Mouse (Mus musculus) stomach, embryonic 14.5 days (tissue): ENCODE measurements around the gene Hoxd1. TPM values are rescaled to one million over a fixed set of nuclear protein-coding genes. Genes with fewer than 3 reads are reported as not detected.

ENCODE experiments used
- ATAC-seq: fragments of 200-750 bp; cut with Nextera tagmentation; 2 replicates; pipeline ENCODE4 v1.8.0; 2017; ENCODE audit warnings: low read depth, moderate TSS enrichment; ENCODE audit not compliant: insufficient number of reproducible peaks, insufficient read depth, low FRiP score
- H3K27ac ChIP-seq: fragments of 300-500 bp; sonication (generic); 2 replicates; pipeline ENCODE4 v1.5.1; 2014; ENCODE audit warnings: mild to moderate bottlenecking, low read length, moderate library complexity, mixed read lengths
- H3K27me3 ChIP-seq: fragments of 300-500 bp; sonication (generic); 2 replicates; pipeline ENCODE4 v1.6.1; 2014; ENCODE audit warnings: low read length, control low read depth, mixed read lengths; ENCODE audit not compliant: control insufficient read depth, insufficient read depth
- H3K36me3 ChIP-seq: fragments of 300-500 bp; sonication (generic); 2 replicates; pipeline ENCODE4 v1.6.1; 2014; ENCODE audit warnings: mild to moderate bottlenecking, control low read depth, low read length, moderate library complexity, mixed read lengths; ENCODE audit not compliant: control insufficient read depth, insufficient read depth
- H3K4me1 ChIP-seq: fragments of 300-500 bp; sonication (generic); 2 replicates; pipeline ENCODE4 v1.6.1; 2014; ENCODE audit warnings: low read length, control low read depth, mixed read lengths; ENCODE audit not compliant: control insufficient read depth, insufficient read depth
- H3K4me2 ChIP-seq: fragments of 300-500 bp; sonication (generic); replicated peaks from 2 replicates; pipeline ENCODE4 v1.6.1; 2014; ENCODE audit warnings: low read depth, low read length, control low read depth
- H3K4me3 ChIP-seq: fragments of 300-500 bp; sonication (generic); 2 replicates; pipeline ENCODE4 v1.5.1; 2014; ENCODE audit warnings: low read depth, low read length, control low read depth
- H3K9ac ChIP-seq: fragments of 300-500 bp; sonication (generic); replicated peaks from 2 replicates; pipeline ENCODE4 v1.6.1; 2014; ENCODE audit warnings: low read depth, mild to moderate bottlenecking, control low read depth, low read length, moderate library complexity, mixed read lengths
- H3K9me3 ChIP-seq: fragments of 300-500 bp; sonication (generic); 2 replicates; pipeline ENCODE4 v1.6.1; 2016; ENCODE audit warnings: low read depth, low read length, control low read depth; ENCODE audit not compliant: control insufficient read depth
- WGBS: fragments of 180-500 bp; shearing (Covaris S2); extraction: QIAGEN DNeasy Blood & Tissue Kit; methylation state at CpG from one replicate; pipeline ENCODE4 v1.1.7; 2014; 5-methylcytosine and 5-hydroxymethylcytosine counted together
- polyA plus RNA-seq: library from polyadenylated mRNA; unstranded; fragments of >200 nt; fragmentation: Nextera tagmentation; extraction: Ambion mirVana; gene quantifications from 2 replicates; pipeline ENCODE4 v1.2.1, GENCODE M21; 2014

Gene Hoxd1
- polyA plus RNA-seq, 1 experiment from 2014 or later: not detected

DNA sequence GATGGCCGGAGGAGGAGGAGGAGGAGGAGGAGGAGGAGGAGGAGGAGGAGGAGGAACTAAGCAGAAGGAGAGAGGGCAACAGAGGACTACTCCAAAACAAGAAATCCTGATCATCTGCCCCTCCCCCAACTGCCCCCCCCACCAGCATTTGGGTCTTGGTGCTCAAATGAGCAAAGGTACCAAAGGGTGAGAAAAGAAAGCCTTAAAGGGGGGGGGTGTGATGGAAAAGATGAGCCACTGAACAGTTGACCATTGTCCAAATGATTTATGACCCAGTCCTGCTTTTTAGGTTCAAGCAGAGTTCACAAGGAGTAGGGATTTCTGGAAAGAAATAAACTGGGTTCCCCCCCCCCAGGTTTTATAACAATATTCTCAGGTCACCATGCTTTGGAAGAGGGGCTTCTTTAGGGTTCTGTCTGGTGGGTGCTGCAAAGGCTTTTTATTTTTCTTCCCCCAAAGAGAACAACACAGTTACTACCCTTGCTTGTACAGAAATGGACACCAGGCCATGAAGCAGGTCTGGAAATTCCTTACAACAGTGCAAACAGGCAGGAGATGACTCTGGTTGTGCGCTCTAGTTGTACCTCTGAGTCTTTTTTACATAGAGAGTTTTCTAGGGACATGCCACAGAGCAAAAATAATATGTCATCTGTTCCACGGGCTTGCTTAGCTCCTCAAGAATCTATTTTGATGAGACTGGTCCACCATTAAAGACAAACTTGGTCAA, 21.4 kb upstream of the Hoxd1 start:
- 39% methylated on average over 2 of the region's 3 CpGs for WGBS
- ATAC-seq: no peak
- no peak overlapping the region for H3K27ac ChIP-seq

DNA sequence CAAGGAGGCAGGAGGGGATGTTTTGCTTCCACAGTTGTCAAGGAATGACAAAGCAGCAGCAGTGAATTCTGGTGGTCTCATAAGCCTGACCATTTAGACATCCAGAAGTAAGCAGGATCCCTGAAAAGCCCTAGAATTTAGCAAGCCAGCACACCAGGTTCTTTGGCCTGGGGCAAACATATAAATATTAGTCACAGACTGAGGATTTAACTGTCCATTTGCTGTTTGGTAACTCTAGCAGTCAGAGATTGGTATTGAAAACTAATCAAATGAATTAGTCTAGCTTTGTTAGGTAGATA, 20.9 kb upstream of the Hoxd1 start:
- Histone ChIP-seq H3K27ac (no peak overlapping the region), H3K27me3 (peaks cover 85% of the 10 kb centered on the region), H3K4me1 (no peaks in the 10 kb centered on the region), H3K36me3 (no peaks in the 10 kb centered on the region), H3K9ac (no peak overlapping the region), H3K4me3 (no peak overlapping the region), H3K9me3 (no peaks in the 10 kb centered on the region), H3K4me2 (no peak overlapping the region)
- no peak for ATAC-seq

More for the DNA sequence above, 21.4 kb upstream of the Hoxd1 start:
- Histone ChIP-seq H3K9ac (no peak overlapping the region), H3K36me3 (no peaks in the 10 kb centered on the region), H3K9me3 (no peaks in the 10 kb centered on the region), H3K4me2 (no peak overlapping the region), H3K4me1 (no peaks in the 10 kb centered on the region), H3K4me3 (no peak overlapping the region), H3K27me3 (peaks cover 85% of the 10 kb centered on the region)

DNA sequence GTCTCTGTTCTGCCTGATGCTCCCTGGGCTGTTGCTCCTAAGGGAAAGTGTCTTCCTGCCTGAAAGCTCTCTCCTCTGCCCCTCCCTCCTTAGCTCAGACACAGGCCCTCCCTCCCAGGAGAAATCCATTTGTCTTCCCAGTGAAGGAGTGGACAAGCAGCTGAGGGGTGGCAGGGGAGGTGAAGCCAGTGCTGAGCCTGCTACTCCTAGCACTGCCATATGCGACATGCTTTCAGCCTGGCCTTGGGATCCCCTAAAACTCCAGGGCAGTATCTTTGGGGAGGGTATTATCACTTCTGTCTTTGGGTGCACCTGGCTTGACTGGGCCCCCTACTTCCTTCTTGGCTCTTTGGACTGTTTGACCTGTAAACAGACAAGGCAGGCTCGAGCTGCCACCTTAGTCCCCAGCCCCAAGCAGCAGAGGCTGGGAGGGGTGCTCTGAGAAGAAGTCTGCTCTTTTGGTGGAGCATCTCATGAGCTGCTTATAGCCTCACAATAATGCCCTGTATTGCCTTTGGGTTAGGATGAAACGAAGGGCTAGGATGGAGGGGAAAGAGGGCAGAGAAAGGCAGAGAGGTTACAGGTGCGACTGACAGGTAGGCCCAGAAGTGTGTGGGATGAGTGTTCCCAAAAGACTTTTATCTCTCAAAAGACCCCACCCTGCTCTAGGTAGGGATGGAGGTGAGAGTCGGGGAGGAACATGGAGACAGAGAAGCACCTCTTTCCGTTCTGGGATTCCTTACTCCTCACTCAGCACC, 17.1 kb upstream of the Hoxd1 start:
- Histone ChIP-seq H3K36me3 (no peaks in the 10 kb centered on the region), H3K27me3 (peaks cover 83% of the 10 kb centered on the region), H3K4me3 (no peak overlapping the region), H3K9ac (no peak overlapping the region), H3K4me2 (no peak overlapping the region), H3K9me3 (no peaks in the 10 kb centered on the region), H3K27ac (peak overlapping the region; percentile 28; the same call in 1 of the 2 replicates), H3K4me1 (no peaks in the 10 kb centered on the region)
- ATAC-seq: no peak
- 10% methylated on average over 6 of the region's 6 CpGs for WGBS

GRCm38 (mm10) chr2:74746298-74746921, 16.4 kb upstream of the Hoxd1 start:
- H3K9ac ChIP-seq: peak overlapping the region; percentile 18; the same call in 1 of the 2 replicates
- H3K9me3 ChIP-seq: no peaks in the 10 kb centered on the region
- no peaks in the 10 kb centered on the region for H3K36me3 ChIP-seq
- ATAC-seq: no peak
- H3K4me3 ChIP-seq: peak overlapping the region; percentile 19
- H3K4me1 ChIP-seq: no peaks in the 10 kb centered on the region
- H3K27ac ChIP-seq: no peak overlapping the region; the same call in 1 of the 2 replicates
- H3K4me2 ChIP-seq: peak overlapping the region; percentile 23
- peaks cover 84% of the 10 kb centered on the region for H3K27me3 ChIP-seq
- WGBS: 3% methylated on average over 58 of the region's 58 CpGs

- Histone ChIP-seq H3K36me3 (no peaks in the 10 kb centered on the region), H3K4me2 (0 out of 2 replicates have a peak overlapping the region, but pooled peaks have one; percentile 23), H3K4me3 (peak overlapping the region; percentile 19), H3K9me3 (no peaks in the 10 kb centered on the region), H3K9ac (peak overlapping the region; percentile 18; the same call in 1 of the 2 replicates), H3K4me1 (no peaks in the 10 kb centered on the region), H3K27me3 (peaks cover 84% of the 10 kb centered on the region), H3K27ac (no peak overlapping the region; the same call in 1 of the 2 replicates)
- WGBS: 6% methylated on average over 24 of the region's 24 CpGs
- no peak for ATAC-seq
Measured at GRCm38 (mm10) chr2:74747006-74747405, 15.8 kb upstream of the Hoxd1 start.

DNA sequence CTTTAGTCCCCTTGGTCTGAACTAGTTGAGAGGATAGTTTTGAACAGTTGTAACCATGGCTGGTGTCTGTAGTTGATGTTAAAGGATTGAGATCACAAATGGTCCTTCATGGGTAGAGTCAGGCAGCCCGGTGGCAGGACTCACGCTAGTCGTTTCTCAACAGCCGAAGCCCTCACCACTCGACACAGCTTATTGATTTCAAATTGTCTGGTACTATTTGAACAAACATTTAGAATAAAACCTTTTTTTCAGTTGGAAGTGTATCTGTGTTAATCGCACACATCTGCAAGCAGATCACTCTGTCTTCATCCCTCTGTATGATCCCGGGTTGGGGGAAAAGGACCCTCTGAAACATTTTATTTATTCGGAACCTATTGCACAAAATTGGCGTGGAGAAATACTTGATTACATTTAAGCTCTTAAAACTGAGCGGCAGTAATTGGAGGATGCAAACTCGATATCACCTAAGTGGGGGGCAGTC, 15.1 kb upstream of the Hoxd1 start:
- 0 out of 2 replicates have a peak, but pooled peaks cover 2% of the 10 kb centered on the region for H3K4me1 ChIP-seq
- H3K27ac ChIP-seq: no peak overlapping the region
- no peaks in the 10 kb centered on the region for H3K9me3 ChIP-seq
- peak overlapping the region; percentile 19; the same call in 1 of the 2 replicates for H3K4me3 ChIP-seq
- no peak for ATAC-seq
- 19% methylated on average over 11 of the region's 11 CpGs for WGBS
- H3K9ac ChIP-seq: no peak overlapping the region
- H3K4me2 ChIP-seq: no peak overlapping the region
- no peaks in the 10 kb centered on the region for H3K36me3 ChIP-seq
- H3K27me3 ChIP-seq: peaks cover 89% of the 10 kb centered on the region

GRCm38 (mm10) chr2:74748436-74748995, 14.3 kb upstream of the Hoxd1 start:
- Histone ChIP-seq H3K9me3 (no peaks in the 10 kb centered on the region), H3K4me1 (peaks cover 10% of the 10 kb centered on the region; the same call in 1 of the 2 replicates), H3K27me3 (peaks cover 88% of the 10 kb centered on the region), H3K4me2 (no peak overlapping the region), H3K4me3 (peak overlapping the region; percentile 19; the same call in 1 of the 2 replicates), H3K36me3 (no peaks in the 10 kb centered on the region), H3K9ac (no peak overlapping the region), H3K27ac (no peak overlapping the region)
- 19% methylated on average over 9 of the region's 9 CpGs for WGBS
- no peak for ATAC-seq
